Mouse (Mus musculus) liver, postnatal 0 days (tissue): ENCODE measurements around the gene Slc17a1. TPM values are rescaled to one million over a fixed set of nuclear protein-coding genes. Genes with fewer than 3 reads are reported as not detected.

Source experiments
- ATAC-seq: fragments of 200-750 bp; cut with Nextera tagmentation; 2 replicates; pipeline ENCODE4 v1.8.0; 2017; ENCODE audit warnings: mild to moderate bottlenecking, moderate library complexity
- DNase-seq: peaks from one replicate; pipeline ENCODE4 v3.0.0-alpha.2; 2016
- H3K27ac ChIP-seq: fragments of 300-500 bp; sonication (generic); 2 replicates; pipeline ENCODE4 v1.5.1; 2014; ENCODE audit warnings: antibody characterized with exemption, moderate library complexity, mild to moderate bottlenecking, low read depth
- H3K27me3 ChIP-seq: fragments of 300-500 bp; sonication (generic); 2 replicates; pipeline ENCODE4 v1.6.1; 2014; ENCODE audit warnings: low read length, control low read depth, mixed read lengths; ENCODE audit not compliant: insufficient read depth
- H3K36me3 ChIP-seq: fragments of 300-500 bp; sonication (generic); replicated peaks from 2 replicates; pipeline ENCODE4 v1.6.1; 2014; ENCODE audit warnings: mild to moderate bottlenecking, control low read depth, low read length, moderate library complexity, mixed read lengths; ENCODE audit not compliant: insufficient read depth
- H3K4me1 ChIP-seq: fragments of 300-500 bp; sonication (generic); 2 replicates; pipeline ENCODE4 v1.6.1; 2014; ENCODE audit warnings: antibody characterized with exemption, mild to moderate bottlenecking, control low read depth; ENCODE audit not compliant: insufficient read depth
- H3K4me2 ChIP-seq: fragments of 300-500 bp; sonication (generic); 2 replicates; pipeline ENCODE4 v1.6.1; 2014; ENCODE audit warnings: low read depth, mild to moderate bottlenecking, low read length, moderate library complexity, mixed read lengths
- H3K4me3 ChIP-seq: fragments of 300-500 bp; sonication (generic); 2 replicates; pipeline ENCODE4 v1.5.1; 2014; ENCODE audit warnings: low read depth, low read length
- H3K9ac ChIP-seq: fragments of 300-500 bp; sonication (generic); replicated peaks from 2 replicates; pipeline ENCODE4 v1.6.1; 2014; ENCODE audit warnings: mild to moderate bottlenecking, moderate library complexity
- H3K9me3 ChIP-seq: fragments of 300-500 bp; sonication (generic); 2 replicates; pipeline ENCODE4 v1.6.1; 2016; ENCODE audit warnings: mild to moderate bottlenecking, control low read depth, low read length, mixed read lengths
- CTCF ChIP-seq: sonication (generic); IDR thresholded peaks from 2 replicates; pipeline ENCODE4 v1.5.1; 2016; ENCODE audit warnings: antibody characterized with exemption, low read depth
- EP300 ChIP-seq: IDR thresholded peaks from 2 replicates; pipeline ENCODE4 v1.6.1; 2016; ENCODE audit warnings: antibody characterized with exemption, low read depth, mild to moderate bottlenecking
- WGBS: fragments of 180-500 bp; shearing (Covaris S2); extraction: QIAGEN DNeasy Blood & Tissue Kit; methylation state at CpG from one replicate; pipeline ENCODE4 v1.1.7; 2014; ENCODE audit not compliant: insufficient replicate concordance; 5-methylcytosine and 5-hydroxymethylcytosine counted together
- polyA plus RNA-seq: library from polyadenylated mRNA; unstranded; fragments of >200 nt; fragmentation: Nextera tagmentation; extraction: Ambion mirVana; gene quantifications from 2 replicates; pipeline ENCODE4 v1.2.1, GENCODE M21; 2015

Gene Slc17a1
- polyA plus RNA-seq, 1 experiment from 2014 or later, result 1.2 TPM

- TF ChIP-seq EP300 (no peak), CTCF (no peak)
- H3K9ac ChIP-seq, result no peak overlapping the region
- H3K4me1 ChIP-seq, result peaks cover 3% of the 10 kb centered on the region; the same call in 1 of the 2 replicates
- H3K9me3 ChIP-seq, result no peaks in the 10 kb centered on the region
- no peaks in the 10 kb centered on the region for H3K27me3 ChIP-seq
- no peak overlapping the region for H3K4me3 ChIP-seq
- peak overlapping the region; percentile 56; the same call in 1 of the 2 replicates for H3K27ac ChIP-seq
- ATAC-seq (peak; percentile 95), DNase-seq (peak; percentile 35)
- H3K36me3 ChIP-seq, result no peaks in the 10 kb centered on the region
- WGBS, result 56% methylated on average over 5 of the region's 5 CpGs
- 0 out of 2 replicates have a peak overlapping the region, but pooled peaks have one; percentile 15 for H3K4me2 ChIP-seq
Observed at GRCm38 (mm10) chr13:23836630-23837029, 30.9 kb upstream of the Slc17a1 start.

GRCm38 (mm10) chr13:23839308-23839707 is 28.2 kb upstream of the Slc17a1 start, which contains the start of gene Slc17a3:
TSS of gene Slc17a3 (plus strand) at chr13:23839434.
- no peak within 1 kb of the TSS for H3K9ac ChIP-seq
- no peak for DNase-seq
- WGBS, result 62% methylated on average over 2 of the region's 2 CpGs
- no peak within 1 kb of the TSS for H3K4me3 ChIP-seq
- H3K4me1 ChIP-seq, result peaks cover 3% of the 10 kb centered on the region; the same call in 1 of the 2 replicates
- ATAC-seq, result no peak
- H3K4me2 ChIP-seq, result peak within 1 kb of the TSS; percentile 54
- no peaks in the 10 kb centered on the region for H3K9me3 ChIP-seq
- peak within 1 kb of the TSS; percentile 44; the same call in 1 of the 2 replicates for H3K27ac ChIP-seq
- H3K27me3 ChIP-seq, result no peaks in the 10 kb centered on the region
- TF ChIP-seq CTCF, result no peak
- TF ChIP-seq EP300, result no peak
- no peaks in the 10 kb centered on the region for H3K36me3 ChIP-seq

GRCm38 (mm10) chr13:23845851-23846250 is 21.7 kb upstream of the Slc17a1 start:
- Histone ChIP-seq H3K27me3 (no peaks in the 10 kb centered on the region), H3K36me3 (no peaks in the 10 kb centered on the region; the same call in 1 of the 2 replicates), H3K4me2 (no peak overlapping the region), H3K9ac (no peak overlapping the region), H3K9me3 (no peaks in the 10 kb centered on the region), H3K4me3 (no peak overlapping the region), H3K4me1 (0 out of 2 replicates have a peak, but pooled peaks cover 3% of the 10 kb centered on the region), H3K27ac (no peak overlapping the region)
- 87% methylated on average over 4 of the region's 4 CpGs for WGBS
- DNase-seq (no peak), ATAC-seq (no peak)
- TF ChIP-seq EP300 (no peak), CTCF (no peak)

- 57% methylated on average over 2 of the region's 2 CpGs for WGBS
- Histone ChIP-seq H3K4me1 (no peaks in the 10 kb centered on the region), H3K27me3 (no peaks in the 10 kb centered on the region), H3K36me3 (no peaks in the 10 kb centered on the region; the same call in 1 of the 2 replicates), H3K9me3 (no peaks in the 10 kb centered on the region), H3K9ac (no peak overlapping the region), H3K27ac (no peak overlapping the region), H3K4me3 (no peak overlapping the region), H3K4me2 (no peak overlapping the region)
- DNase-seq (no peak), ATAC-seq (no peak)
- TF ChIP-seq EP300 (no peak), CTCF (no peak)
Observed at GRCm38 (mm10) chr13:23849299-23849698, 18.3 kb upstream of the Slc17a1 start.

DNA sequence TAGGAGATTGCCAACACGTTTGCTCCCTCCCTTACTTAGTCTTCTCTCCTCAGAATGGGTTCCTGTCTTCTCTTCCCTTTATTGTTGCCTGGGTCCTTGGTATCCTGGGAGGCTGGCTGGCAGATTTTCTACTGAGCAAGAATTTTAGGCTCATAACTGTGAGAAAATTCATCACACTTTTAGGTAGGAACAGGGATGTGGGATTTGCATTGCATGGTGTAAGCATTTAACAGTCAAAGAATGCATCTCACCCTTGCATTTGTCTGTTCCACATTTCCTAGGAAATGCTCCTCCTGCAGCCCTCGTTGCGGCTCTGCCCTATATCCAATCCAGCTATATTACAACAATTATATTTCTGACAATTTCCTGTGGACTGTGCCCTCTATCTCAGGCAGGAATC is 11.1 kb upstream of the Slc17a1 start:
- Histone ChIP-seq H3K4me2 (no peak overlapping the region), H3K4me3 (no peak overlapping the region), H3K36me3 (no peaks in the 10 kb centered on the region), H3K27me3 (no peaks in the 10 kb centered on the region), H3K9me3 (no peaks in the 10 kb centered on the region), H3K4me1 (no peaks in the 10 kb centered on the region; the same call in 1 of the 2 replicates), H3K27ac (no peak overlapping the region), H3K9ac (no peak overlapping the region)
- no peak for ATAC-seq
- 57% methylated on average over 3 of the region's 3 CpGs for WGBS
- no peak for DNase-seq
- TF ChIP-seq CTCF (no peak), EP300 (no peak)

DNA sequence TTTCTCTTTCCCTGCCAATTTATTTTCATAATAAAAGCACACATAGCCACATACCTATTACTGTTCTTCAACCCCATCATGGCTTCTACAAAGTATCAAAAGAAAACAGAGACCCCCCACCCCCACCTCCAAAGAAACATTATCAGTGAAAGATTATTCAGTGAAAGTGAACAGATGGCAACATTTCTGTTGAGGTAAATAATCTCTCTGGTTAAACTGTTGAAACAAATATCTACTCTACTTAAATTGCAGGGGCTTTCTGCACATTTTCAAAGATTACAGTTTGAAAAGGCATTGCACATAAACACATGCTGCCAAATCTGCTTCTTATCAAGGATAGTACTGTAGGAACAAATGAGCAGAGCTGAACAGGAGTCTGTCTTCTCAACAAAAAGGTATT is 5.7 kb upstream of the Slc17a1 start:
- no peak for DNase-seq
- H3K27ac ChIP-seq, result no peak overlapping the region
- TF ChIP-seq CTCF (no peak), EP300 (no peak)

GRCm38 (mm10) chr13:23864711-23865110 is 2.8 kb upstream of the Slc17a1 start:
- Histone ChIP-seq H3K27ac (no peak overlapping the region), H3K4me1 (peaks cover 6% of the 10 kb centered on the region), H3K27me3 (no peaks in the 10 kb centered on the region), H3K9ac (no peak overlapping the region), H3K4me3 (no peak overlapping the region), H3K36me3 (no peaks in the 10 kb centered on the region), H3K4me2 (no peak overlapping the region), H3K9me3 (no peaks in the 10 kb centered on the region)
- ATAC-seq, result no peak
- no peak for TF ChIP-seq EP300
- no peak for TF ChIP-seq CTCF
- DNase-seq, result peak; percentile 51
- 50% methylated on average over 9 of the region's 9 CpGs for WGBS

More for the DNA sequence above, 5.7 kb upstream of the Slc17a1 start:
- no peaks in the 10 kb centered on the region for H3K9me3 ChIP-seq
- ATAC-seq, result no peak
- no peaks in the 10 kb centered on the region for H3K27me3 ChIP-seq
- no peak overlapping the region for H3K4me3 ChIP-seq
- no peaks in the 10 kb centered on the region for H3K4me1 ChIP-seq
- no peak overlapping the region for H3K9ac ChIP-seq
- no peaks in the 10 kb centered on the region for H3K36me3 ChIP-seq
- no peak overlapping the region for H3K4me2 ChIP-seq
